ENCODE assay signal across 20 mouse cellular contexts in the genomic region with DNA sequence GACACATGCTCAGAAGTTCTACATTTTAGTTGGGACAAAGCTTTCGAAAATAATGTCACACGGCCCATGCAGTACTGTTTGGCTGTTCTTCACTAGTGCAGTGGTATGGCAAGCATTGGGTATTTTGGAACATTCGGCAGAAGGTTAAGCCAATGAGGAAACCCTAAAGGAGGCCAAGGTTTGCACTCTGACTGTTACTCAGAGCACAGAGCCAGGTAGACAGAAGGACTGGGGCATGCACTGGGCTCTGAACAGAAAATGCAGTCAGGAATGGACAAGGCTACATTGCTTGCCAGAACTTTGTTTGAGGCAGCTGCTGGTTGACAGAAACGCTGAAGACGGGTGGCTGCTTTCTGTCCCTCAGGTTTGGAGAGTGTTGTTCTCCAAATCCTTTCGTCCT. TPM values are rescaled to one million over a fixed set of nuclear protein-coding genes. Genes with fewer than 3 reads are reported as not detected.
DNase-seq lines count a peak whose midpoint lies in the region; ATAC-seq and TF ChIP-seq lines count a peak whose summit lies in the region.
"Had no signal": no experiment of that assay in that cellular context is flagged by ENCODE, and none has a peak within 500 bp of the region (broad histone marks: within the 10 kb centered on the region; RNA-seq: fewer than 3 reads in every experiment).

No protein-coding gene starts in this region.

- DNase-seq in left cerebral cortex, postnatal 4 days = peak; percentile 11
- DNase-seq in left cerebral cortex, adult 2 months (ENCODE audit: extremely low spot score in 1 of 2, low spot score in 2 of 2) = no peak
- peak; percentile 76 to 89 for DNase-seq in cerebellum, adult 18-20 months
- DNase-seq in cerebellum, adult 9-11 months = peak; percentile 93
- peak; percentile 72 to 79 for DNase-seq in cerebellum, postnatal 36 days
- DNase-seq in midbrain, embryonic 14.5 days = no peak
- DNase-seq in lung, postnatal 14 days = no peak
- no peak for DNase-seq in ovary, postnatal 36 days (ENCODE audit: low spot score)
- DNase-seq: adrenal gland, adult 2 months; adrenal gland, postnatal 25 days; gastrocnemius, postnatal 36 days; heart, adult 18-20 months; heart, postnatal 14 days; kidney, adult 2 months had no signal

- H3K4me3 ChIP-seq in left cerebral cortex, adult 2 months = no peak overlapping the region
- no peak overlapping the region for H3K4me3 ChIP-seq in midbrain, embryonic 14.5 days (replicated peaks; ENCODE audit: low read depth, low read length)
- H3K4me3 ChIP-seq: embryonic facial prominence, embryonic 10.5 days; heart, embryonic 10.5 days; heart, embryonic 15.5 days had no signal

- no peak overlapping the region for H3K9ac ChIP-seq in midbrain, embryonic 14.5 days (replicated peaks; ENCODE audit: low read length)
- H3K9ac ChIP-seq: heart, embryonic 15.5 days; hindbrain, embryonic 14.5 days had no signal

- H3K4me2 ChIP-seq in midbrain, embryonic 14.5 days (ENCODE audit: low read length) = no peak overlapping the region
- H3K4me2 ChIP-seq: heart, embryonic 15.5 days; hindbrain, embryonic 14.5 days had no signal

- intact Hi-C loops in left cerebral cortex, postnatal 4 days (cut with DNase I) = no loop called here
- intact Hi-C loops in left cerebral cortex, adult 2 months (cut with DNase I) = no loop called here

- H3K9me3 ChIP-seq in midbrain, embryonic 14.5 days (ENCODE audit: control insufficient read depth, low read length) = no peaks in the 10 kb centered on the region
- H3K9me3 ChIP-seq: embryonic facial prominence, embryonic 10.5 days; heart, embryonic 10.5 days; heart, embryonic 15.5 days had no signal

- no peak overlapping the region for H3K27ac ChIP-seq in left cerebral cortex, adult 2 months
- no peak overlapping the region for H3K27ac ChIP-seq in midbrain, embryonic 14.5 days (replicated peaks; ENCODE audit: low read depth, low read length)
- H3K27ac ChIP-seq: embryonic facial prominence, embryonic 10.5 days; heart, embryonic 10.5 days; heart, embryonic 15.5 days; hindbrain, embryonic 14.5 days had no signal

- H3K27me3 ChIP-seq in midbrain, embryonic 14.5 days (ENCODE audit: control insufficient read depth, insufficient read depth, low read length) = no peaks in the 10 kb centered on the region
- H3K27me3 ChIP-seq: heart, embryonic 15.5 days had no signal

- no peaks in the 10 kb centered on the region for H3K36me3 ChIP-seq in midbrain, embryonic 14.5 days (ENCODE audit: control insufficient read depth, insufficient read depth, low read length)
- H3K36me3 ChIP-seq: embryonic facial prominence, embryonic 10.5 days; heart, embryonic 10.5 days; heart, embryonic 15.5 days had no signal

- no peak for TF ChIP-seq CTCF in left cerebral cortex, adult 2 months (IDR thresholded peaks at IDR 0.05)

- 90% methylated on average over 6 of the region's 6 CpGs for WGBS in midbrain, embryonic 14.5 days

- ATAC-seq in midbrain, embryonic 14.5 days (ENCODE audit: low FRiP score, low TSS enrichment) = no peak
- ATAC-seq: forebrain, embryonic 14.5 days; intestine, embryonic 16.5 days had no signal

- no peaks in the 10 kb centered on the region for H3K4me1 ChIP-seq in midbrain, embryonic 14.5 days (ENCODE audit: control insufficient read depth, insufficient read depth, low read length)
- H3K4me1 ChIP-seq: embryonic facial prominence, embryonic 10.5 days; heart, embryonic 15.5 days had no signal

RNA-seq across cellular contexts. Expression of a gene that starts 19.4 kb away (rescaled TPM):
- 10 to 100 TPM; 55.3 to 61.4 TPM for total RNA-seq in left cerebral cortex, postnatal 4 days (2021)
- total RNA-seq in left cerebral cortex, adult 2 months (2021) = 100 to 1,000 TPM; 123 to 127 TPM
- polyA plus RNA-seq in midbrain, embryonic 14.5 days (2014; fragmentation: Nextera tagmentation; extraction: Ambion mirVana) = 49.4 and 49.8 TPM in 2 replicates

Comparison
In these comparisons a context has a peak if more than half of its experiments do, and no peak if none do; other contexts are left out.
1. DNase-seq: peak in left cerebral cortex, postnatal 4 days (single experiment), cerebellum, adult 18-20 months (2 of 2), cerebellum, adult 9-11 months (single experiment) and cerebellum, postnatal 36 days (2 of 2); none in left cerebral cortex, adult 2 months (0 of 2), midbrain, embryonic 14.5 days (single experiment), lung, postnatal 14 days (single experiment) and ovary, postnatal 36 days (single experiment).